Mouse (Mus musculus): Measurements from ENCODE around the gene Ttc22.

Gene Ttc22

DNA sequence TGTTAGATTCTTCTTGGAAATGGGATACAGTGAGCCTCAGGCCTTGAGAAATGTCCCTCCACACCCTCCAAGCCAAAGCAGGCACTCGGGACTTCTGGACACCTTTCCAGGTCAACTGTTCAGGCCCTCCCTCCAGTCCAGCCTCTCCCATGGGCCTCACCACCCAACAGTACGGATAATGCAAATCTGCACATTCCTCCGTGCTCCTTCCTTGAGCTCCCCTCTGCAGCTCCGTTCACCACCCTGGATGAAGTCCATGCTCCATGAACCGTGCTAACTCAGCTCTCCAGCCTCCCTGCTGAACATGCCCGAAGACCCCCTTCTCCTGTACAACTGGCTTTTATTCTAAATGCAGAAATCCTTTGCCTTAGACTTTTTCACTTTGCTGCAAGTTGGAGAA is 42.5 kb downstream of the Ttc22 start:
- no peak for DNase-seq

DNA sequence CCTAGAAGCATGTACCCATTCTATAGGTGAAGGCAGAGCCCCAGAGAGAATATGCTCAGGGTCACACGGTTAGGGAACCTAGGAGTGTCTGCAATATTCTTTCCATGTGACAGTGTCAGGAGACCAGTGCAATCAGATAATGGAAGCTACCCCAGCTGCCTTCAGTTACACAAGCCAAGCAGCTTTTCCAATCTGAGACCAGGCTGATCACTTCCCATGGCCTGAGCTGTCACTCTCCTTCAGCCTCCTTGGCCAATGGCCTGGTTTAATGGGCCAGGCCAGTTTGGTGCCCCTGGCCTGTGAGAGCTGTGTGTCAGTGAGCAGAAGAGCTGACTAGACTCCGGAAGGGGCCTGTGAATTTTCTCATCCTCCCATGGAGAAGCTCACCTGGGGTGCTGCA is 43.0 kb downstream of the Ttc22 start:
- no peak for DNase-seq

DNA sequence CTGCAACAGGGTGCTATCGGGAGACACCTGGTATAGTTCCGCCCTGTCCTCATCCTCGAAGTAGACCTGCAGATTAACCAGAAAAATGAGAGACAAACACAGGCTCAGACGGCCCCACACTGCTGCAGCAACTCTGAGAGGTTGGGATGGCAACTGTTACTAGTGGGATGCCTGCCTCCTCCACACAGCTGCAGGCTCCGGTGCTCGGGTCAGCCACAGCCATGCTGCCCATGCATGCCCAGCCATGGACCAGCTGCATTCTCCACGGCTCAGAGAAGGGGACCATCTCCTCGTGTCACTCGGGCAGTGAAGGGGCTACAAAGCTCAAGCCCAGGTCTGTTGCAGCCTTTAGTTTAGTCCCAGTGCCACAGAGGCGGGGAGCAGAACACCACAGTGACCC is 43.4 kb downstream of the Ttc22 start:
- DNase-seq = no peak

DNA sequence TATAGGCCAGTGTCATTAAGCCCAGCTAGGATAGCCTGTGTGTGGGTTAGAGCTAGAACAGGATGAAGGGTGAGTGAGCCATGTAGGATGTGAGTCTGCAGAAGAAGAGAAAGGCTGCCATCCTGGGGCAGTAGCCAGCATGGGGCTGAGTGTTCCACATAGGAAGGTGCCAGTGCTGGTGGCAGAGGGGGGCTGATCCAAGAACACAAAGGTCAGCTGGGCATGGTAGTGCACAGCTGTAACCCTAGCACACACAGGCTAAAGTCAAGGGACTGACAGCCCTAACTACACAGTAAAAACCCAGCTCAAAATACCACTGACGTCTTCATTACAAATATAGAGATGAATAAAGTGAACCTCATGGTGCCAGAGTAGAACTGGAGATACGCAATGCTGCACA is 44.3 kb downstream of the Ttc22 start:
- DNase-seq = no peak

DNA sequence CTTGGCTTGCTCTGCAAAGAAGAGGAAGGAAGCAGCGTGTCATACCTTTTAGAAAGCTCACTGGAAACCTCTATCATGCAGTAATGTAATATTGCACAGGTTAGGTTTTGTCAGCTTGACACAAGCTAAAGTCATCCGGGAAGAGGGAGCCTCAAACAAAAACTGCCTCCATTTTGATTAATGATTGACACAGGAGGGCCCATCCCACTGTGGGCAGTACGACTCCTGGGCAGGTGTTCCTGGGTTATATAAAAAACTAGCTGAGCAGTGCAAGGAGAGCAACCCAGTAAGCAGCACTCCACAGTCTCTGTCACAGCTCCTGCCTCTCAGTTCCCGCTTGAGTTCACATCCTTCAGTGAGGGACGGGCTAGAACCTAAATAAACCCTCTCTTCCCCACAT is 54.5 kb downstream of the Ttc22 start:
- no peak for DNase-seq

DNA sequence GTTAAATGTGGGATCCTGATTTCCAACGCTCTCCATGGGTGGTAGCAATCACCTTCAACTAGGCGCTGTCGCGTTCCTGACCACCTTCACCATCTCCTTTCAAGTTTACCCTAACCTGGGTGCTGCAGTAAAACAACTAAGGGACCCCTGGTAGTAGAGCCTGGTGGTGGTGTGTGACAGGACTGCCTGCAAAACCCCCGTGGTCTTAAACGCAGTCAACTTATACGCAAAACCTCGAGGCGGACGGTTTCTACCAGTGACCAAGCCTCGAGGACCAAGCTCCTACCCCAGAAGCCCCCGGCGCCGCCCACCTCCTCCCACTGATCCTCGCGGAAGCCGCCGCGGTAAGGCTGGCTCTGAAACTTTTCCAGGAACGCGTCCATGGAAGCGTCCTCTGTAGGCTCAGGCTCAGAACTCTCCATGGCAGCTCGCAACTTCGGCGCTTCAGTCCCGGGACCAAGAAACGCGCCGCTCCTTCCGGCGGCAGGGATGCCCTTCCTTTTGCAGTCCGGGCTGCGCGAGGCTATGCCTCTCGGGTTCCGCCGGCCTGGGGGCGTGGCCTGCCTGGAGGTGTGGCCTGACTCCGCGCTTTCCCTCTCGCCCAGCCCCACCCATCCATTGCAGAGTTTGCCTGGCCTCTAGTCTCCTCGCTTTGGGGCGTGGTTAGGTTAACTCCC is 56.3 kb downstream of the Ttc22 start, which contains the start of gene Ttc4:
Gene Ttc4, minus strand, starts transcription at position 503 of the 677 bp plus-strand sequence.
- peak; percentile 85 for DNase-seq

DNA sequence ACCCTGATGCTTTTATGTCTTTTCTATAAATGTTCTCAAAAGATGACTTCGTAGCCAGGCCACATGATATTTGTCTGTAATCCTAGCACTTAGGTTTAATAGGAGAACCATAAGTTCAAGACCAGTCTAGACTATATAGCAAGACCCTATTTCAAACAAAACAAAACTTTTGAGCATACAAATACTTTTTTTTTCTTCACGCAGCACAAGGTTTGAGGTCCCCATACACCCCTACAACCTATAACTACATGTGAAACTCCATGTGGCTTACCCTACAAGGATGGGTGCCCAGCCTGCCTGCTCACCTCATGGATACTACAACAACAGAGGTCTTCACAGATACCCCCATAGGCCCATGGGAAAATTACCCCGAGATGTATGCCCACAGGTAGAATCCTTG is 56.9 kb downstream of the Ttc22 start:
- DNase-seq = no peak

DNA sequence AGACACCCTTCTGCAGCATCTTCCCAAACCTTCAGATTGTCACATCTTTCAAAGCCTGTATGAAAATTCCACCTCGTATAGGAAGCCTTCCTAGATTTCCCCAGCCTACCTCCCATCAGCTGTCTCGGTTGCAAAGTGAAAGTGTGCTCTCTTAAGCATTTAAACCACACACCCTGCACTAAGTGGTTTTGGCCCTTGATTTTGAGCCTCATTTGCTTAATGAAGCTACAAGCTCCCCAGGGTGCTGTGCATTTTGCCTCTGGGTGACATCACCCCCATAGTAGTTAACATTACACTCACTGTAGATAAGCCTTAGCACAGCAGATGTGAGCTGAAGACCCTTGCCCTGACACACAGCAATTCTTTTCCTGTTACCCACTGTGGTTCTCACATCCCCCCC is 58.7 kb downstream of the Ttc22 start:
- no peak for DNase-seq

DNA sequence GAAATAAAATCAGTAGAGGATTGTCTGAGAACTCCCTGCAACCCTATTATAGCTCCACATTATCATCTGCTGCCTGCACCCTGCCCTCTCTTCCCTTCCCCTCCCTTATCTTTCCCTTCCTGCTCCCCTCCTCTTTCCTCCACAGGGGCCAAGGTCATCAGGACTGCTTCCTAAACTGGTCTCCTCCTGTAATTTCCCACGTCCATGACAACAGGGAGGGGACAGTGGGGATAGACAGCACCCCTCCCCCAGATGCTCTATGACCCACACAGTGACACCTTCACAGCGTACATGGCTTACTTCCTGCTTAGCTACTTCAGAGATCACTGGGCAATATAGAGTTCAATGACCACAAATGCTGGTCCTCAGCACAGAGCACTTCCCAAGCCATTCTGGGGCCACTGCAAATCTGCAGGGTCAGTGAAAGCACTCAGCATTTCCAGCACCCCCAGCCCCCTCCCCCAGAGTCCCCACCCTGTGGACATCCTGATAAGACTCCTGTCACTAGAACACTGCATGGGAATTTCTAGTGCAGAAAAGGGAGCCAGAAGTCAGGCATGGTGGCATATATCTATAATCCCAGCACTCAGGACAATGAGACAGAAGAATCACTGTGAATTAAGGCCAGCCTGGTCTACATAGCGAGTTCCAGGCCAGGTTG is 66.5 kb downstream of the Ttc22 start:
- DNase-seq = no peak
